Mouse (Mus musculus): Measurements from ENCODE around the gene Gm42906.

DNA sequence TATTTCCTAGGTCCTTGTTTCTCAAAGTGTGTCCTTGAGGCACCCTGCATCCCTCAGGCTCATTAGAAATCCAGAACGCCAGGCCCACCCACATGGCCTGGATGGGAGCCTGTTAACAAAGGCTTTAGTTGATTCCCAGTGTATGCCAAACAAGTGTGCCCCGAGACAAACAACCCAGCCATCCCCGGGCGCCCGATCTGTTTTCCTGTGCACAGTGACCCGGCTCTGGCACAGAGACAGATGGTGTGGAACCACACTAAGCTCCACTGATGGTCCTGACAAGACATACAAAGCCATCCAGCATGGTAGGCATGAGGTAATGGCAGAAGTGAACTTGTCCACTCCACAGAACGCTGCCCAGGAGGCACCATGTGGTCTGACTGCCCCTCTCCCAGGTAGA, 390.1 kb downstream of the Gm42906 start:
- no peak for TF ChIP-seq POLR2A (IDR thresholded peaks at IDR 0.05; ENCODE audit: borderline replicate concordance, extremely low read depth, insufficient read depth, insufficient read length, poor library complexity, severe bottlenecking)
- TF ChIP-seq CTCF (IDR thresholded peaks at IDR 0.05; ENCODE audit: borderline replicate concordance, extremely low read depth, insufficient read depth, insufficient read length), result no peak

All from brain, embryonic 14.5 days (tissue).